ENCODE assay signal across 11 mouse cellular contexts in genomic region chr13:29744188-29744587, GRCm38 (mm10).
DNase-seq lines count a peak whose midpoint lies in the region; ATAC-seq and TF ChIP-seq lines count a peak whose summit lies in the region.
"Had no signal": no experiment of that assay in that cellular context is flagged by ENCODE, and none has a peak within 500 bp of the region (broad histone marks: within the 10 kb centered on the region; RNA-seq: fewer than 3 reads in every experiment).

No protein-coding gene starts in this region.

- no peak for TF ChIP-seq POLR2A in liver, adult 2 months (IDR thresholded peaks at IDR 0.05; ENCODE audit: extremely low read depth, insufficient read depth, low read length)

- intact Hi-C loops in gastrocnemius, adult 2 months (cut with DNase I) = no loop called here

- no peak overlapping the region for H3K9ac ChIP-seq in liver, adult 2 months (ENCODE audit: low read depth, low read length)
- H3K9ac ChIP-seq in stomach, postnatal 0 days (ENCODE audit: low read length) = no peak overlapping the region
- H3K9ac ChIP-seq in hindbrain, embryonic 12.5 days = no peak overlapping the region

- TF ChIP-seq EP300 in stomach, postnatal 0 days (optimal IDR thresholded peaks at IDR 0.05) = no peak

- H3K79me2 ChIP-seq in liver, adult 2 months (ENCODE audit: control insufficient read depth, insufficient read depth, low read length) = no peaks in the 10 kb centered on the region; the same call in 1 of the 2 replicates

- no peak overlapping the region for H3K4me3 ChIP-seq in gastrocnemius, adult 2 months
- no peak overlapping the region for H3K4me3 ChIP-seq in liver, adult 2 months (ENCODE audit: insufficient read depth, low read depth, low read length)
- no peak overlapping the region for H3K4me3 ChIP-seq in stomach, postnatal 0 days (ENCODE audit: low read depth, low read length)
- H3K4me3 ChIP-seq in hindbrain, embryonic 12.5 days = no peak overlapping the region

- peak; percentile 26; the same call in 1 of the 2 replicates for ATAC-seq in stomach, postnatal 0 days (ENCODE audit: low FRiP score, low TSS enrichment)
- ATAC-seq in hindbrain, embryonic 12.5 days (ENCODE audit: low FRiP score) = no peak
- no peak for ATAC-seq in inflammation-experienced regulatory T-cells, adult 6 months

- WGBS in liver, adult 2 months = 79% methylated on average over 3 of the region's 3 CpGs
- WGBS in stomach, postnatal 0 days = 70% methylated on average over 3 of the region's 3 CpGs
- 95% methylated on average over 3 of the region's 3 CpGs for WGBS in hindbrain, embryonic 12.5 days

- H3K27ac ChIP-seq in gastrocnemius, adult 2 months = no peak overlapping the region
- H3K27ac ChIP-seq in liver, adult 2 months (replicated peaks; ENCODE audit: insufficient read depth, low read depth, low read length) = no peak overlapping the region
- H3K27ac ChIP-seq in stomach, postnatal 0 days (replicated peaks) = no peak overlapping the region
- no peak overlapping the region for H3K27ac ChIP-seq in hindbrain, embryonic 12.5 days

- no peak overlapping the region for H3K4me2 ChIP-seq in stomach, postnatal 0 days (replicated peaks; ENCODE audit: low read depth)
- H3K4me2 ChIP-seq in hindbrain, embryonic 12.5 days (replicated peaks) = no peak overlapping the region

- H3K36me3 ChIP-seq in liver, adult 2 months (ENCODE audit: control insufficient read depth, insufficient read depth, low read length) = no peaks in the 10 kb centered on the region
- no peaks in the 10 kb centered on the region for H3K36me3 ChIP-seq in stomach, postnatal 0 days (ENCODE audit: control insufficient read depth, insufficient read depth, low read length)
- H3K36me3 ChIP-seq in hindbrain, embryonic 12.5 days = no peaks in the 10 kb centered on the region

- DNase-seq in gastrocnemius, adult 2 months = no peak
- no peak for DNase-seq in gastrocnemius, postnatal 4 days (ENCODE audit: low spot score in 2 of 2)
- DNase-seq in liver, adult 2 months (ENCODE audit: extremely low read depth, low read depth, low spot score) = no peak
- no peak for DNase-seq in liver
- peak; percentile 14 for DNase-seq in induced T-regulatory cell, adult 2 months (ENCODE audit: low read depth)
- DNase-seq in stomach, postnatal 0 days (ENCODE audit: low spot score) = no peak
- DNase-seq: gastrocnemius, postnatal 14 days; layer of hippocampus, adult 9-11 months; midbrain, embryonic 14.5 days had no signal

- peak; percentile 12; the same call in 1 of the 2 replicates for TF ChIP-seq CTCF in gastrocnemius, adult 2 months (IDR thresholded peaks at IDR 0.05)
- TF ChIP-seq CTCF in liver, adult 2 months (IDR thresholded peaks at IDR 0.05; ENCODE audit: low read depth, low read length) = 0 out of 2 replicates have a peak, but pooled peaks have one; percentile 15
- peak; percentile 59 for TF ChIP-seq CTCF in stomach, postnatal 0 days (IDR thresholded peaks at IDR 0.05; ENCODE audit: low read depth)

- H3K4me1 ChIP-seq in liver, adult 2 months (ENCODE audit: control insufficient read depth, insufficient read depth, low read length) = no peaks in the 10 kb centered on the region
- H3K4me1 ChIP-seq in stomach, postnatal 0 days (replicated peaks; ENCODE audit: control insufficient read depth, insufficient read depth) = no peaks in the 10 kb centered on the region
- H3K4me1 ChIP-seq in hindbrain, embryonic 12.5 days = peaks cover 9% of the 10 kb centered on the region; the same call in 1 of the 2 replicates

- no peaks in the 10 kb centered on the region for H3K27me3 ChIP-seq in liver, adult 2 months (ENCODE audit: control insufficient read depth, insufficient read depth, low read length)
- H3K27me3 ChIP-seq in stomach, postnatal 0 days (ENCODE audit: control insufficient read depth, insufficient read depth, low read length) = no peaks in the 10 kb centered on the region
- no peaks in the 10 kb centered on the region for H3K27me3 ChIP-seq in hindbrain, embryonic 12.5 days

- H3K9me3 ChIP-seq in stomach, postnatal 0 days (ENCODE audit: control insufficient read depth, low read length) = no peaks in the 10 kb centered on the region
- H3K9me3 ChIP-seq in hindbrain, embryonic 12.5 days (replicated peaks) = no peaks in the 10 kb centered on the region
